Mouse (Mus musculus) CH12.LX (cell line): ENCODE results near the gene Kif26b.

Source experiments
- CTCF ChIP-seq, 2 experiments: IDR thresholded peaks in 1 of 2; conservative IDR thresholded peaks in 1 of 2; 2 replicates each; pipeline ENCODE4 v1.5.1; 2011 to 2012; ENCODE audit warnings: low read depth in 2 of 2, low read length in 2 of 2, improper control_type of control experiment in 1 of 2, inconsistent platforms in 1 of 2, mild to moderate bottlenecking in 1 of 2, moderate library complexity in 1 of 2
- EP300 ChIP-seq: IDR thresholded peaks from 2 replicates; pipeline ENCODE4 v1.6.1; 2011; ENCODE audit warnings: low read length, improper control_type of control experiment
- JUN ChIP-seq: IDR thresholded peaks from 2 replicates; pipeline ENCODE4 v1.6.1; 2011; ENCODE audit warnings: low read depth, mild to moderate bottlenecking, low read length, improper control_type of control experiment, moderate library complexity; ENCODE audit not compliant: insufficient read depth
- POLR2A ChIP-seq: IDR thresholded peaks from 2 replicates; pipeline ENCODE4 v1.6.1; 2011; ENCODE audit warnings: low read depth, mild to moderate bottlenecking, improper control_type of control experiment, low read length
- TCF12 ChIP-seq: IDR thresholded peaks from 2 replicates; pipeline ENCODE4 v1.6.1; 2014; ENCODE audit warnings: low read depth, mild to moderate bottlenecking, inconsistent platforms, low read length, improper control_type of control experiment

GRCm38 (mm10) chr1:178523152-178523551 lies 5.8 kb upstream of the Kif26b start:
- TF ChIP-seq JUN (no peak), EP300 (0 out of 2 replicates have a peak, but pooled peaks have one; percentile 12), TCF12 (no peak), CTCF (conservative IDR thresholded peaks at IDR 0.05 in 1 of 2, IDR thresholded peaks at IDR 0.05 in 1 of 2; ENCODE audit: low read depth in 2 of 2, low read length in 2 of 2) (no peak), POLR2A (no peak)
